Mouse (Mus musculus) testis, adult 2 months (tissue): Measurements from ENCODE around the gene Strada.

Experiments used
- CTCF ChIP-seq: fragments of 200-500 bp; IDR thresholded peaks from 2 replicates; pipeline ENCODE4 v1.5.1; 2012; ENCODE audit warnings: low read depth, mild to moderate bottlenecking, inconsistent platforms, low read length, moderate library complexity; ENCODE audit not compliant: control insufficient read depth, insufficient read depth, insufficient replicate concordance
- POLR2A ChIP-seq: fragments of 200-500 bp; IDR thresholded peaks from 2 replicates; pipeline ENCODE4 v1.6.1; 2012; ENCODE audit warnings: low read depth, mild to moderate bottlenecking, inconsistent platforms, low read length, moderate library complexity; ENCODE audit not compliant: control insufficient read depth

DNA sequence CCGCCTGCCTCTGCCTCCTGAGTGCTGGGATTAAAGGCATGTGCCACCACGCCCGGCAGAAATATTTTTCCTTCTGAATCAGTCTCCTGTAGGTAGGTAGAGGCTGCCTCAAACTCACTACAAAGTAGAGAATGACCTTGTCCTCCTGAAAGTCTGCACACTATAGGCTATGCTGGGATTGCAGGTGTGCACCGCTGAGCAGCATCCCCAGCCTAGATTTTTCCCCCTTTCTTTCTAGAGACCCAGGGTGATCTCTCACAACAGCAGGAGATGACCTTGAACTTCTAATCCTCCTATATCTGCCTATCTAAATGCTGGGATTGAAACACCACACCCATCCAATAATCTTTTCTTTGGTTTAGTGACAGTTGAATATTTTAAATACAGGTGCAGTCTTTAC, 14.6 kb downstream of the Strada start:
- no peak for TF ChIP-seq CTCF
- TF ChIP-seq POLR2A, result no peak
